ENCODE assay signal across 26 mouse cellular contexts in genomic region chr2:160440236-160440635, GRCm38 (mm10).
DNase-seq lines count a peak whose midpoint lies in the region; ATAC-seq and TF ChIP-seq lines count a peak whose summit lies in the region.
"Had no signal": no experiment of that assay in that cellular context is flagged by ENCODE, and none has a peak within 500 bp of the region (broad histone marks: within the 10 kb centered on the region; RNA-seq: fewer than 3 reads in every experiment).

No protein-coding gene starts in this region.

- H3K9me3 ChIP-seq in forebrain, embryonic 10.5 days = no peaks in the 10 kb centered on the region
- H3K9me3 ChIP-seq in forebrain, postnatal 0 days (ENCODE audit: low read length) = no peaks in the 10 kb centered on the region
- H3K9me3 ChIP-seq in heart, embryonic 10.5 days = no peaks in the 10 kb centered on the region
- H3K9me3 ChIP-seq: embryonic facial prominence, embryonic 12.5 days; embryonic facial prominence, embryonic 15.5 days; heart, embryonic 12.5 days; heart, embryonic 15.5 days had no signal

- TF ChIP-seq CTCF in forebrain, postnatal 0 days (IDR thresholded peaks at IDR 0.05; ENCODE audit: low read depth) = no peak

- H3K27ac ChIP-seq in forebrain, embryonic 10.5 days = 0 out of 2 replicates have a peak overlapping the region, but pooled peaks have one; percentile 12
- H3K27ac ChIP-seq in forebrain, postnatal 0 days (ENCODE audit: low read depth, low read length) = no peak overlapping the region
- H3K27ac ChIP-seq in heart, embryonic 10.5 days = 0 out of 2 replicates have a peak overlapping the region, but pooled peaks have one; percentile 10
- H3K27ac ChIP-seq: embryonic facial prominence, embryonic 12.5 days; embryonic facial prominence, embryonic 15.5 days; gastrocnemius, adult 2 months; heart, embryonic 15.5 days; hindbrain, embryonic 14.5 days; hindbrain, postnatal 0 days had no signal

- H3K9ac ChIP-seq in forebrain, postnatal 0 days = no peak overlapping the region
- H3K9ac ChIP-seq: embryonic facial prominence, embryonic 12.5 days; embryonic facial prominence, embryonic 15.5 days; heart, embryonic 12.5 days; heart, embryonic 15.5 days; hindbrain, embryonic 14.5 days had no signal

- no peaks in the 10 kb centered on the region for H3K36me3 ChIP-seq in forebrain, embryonic 10.5 days (replicated peaks)
- no peaks in the 10 kb centered on the region for H3K36me3 ChIP-seq in forebrain, postnatal 0 days (ENCODE audit: insufficient read depth)
- no peaks in the 10 kb centered on the region for H3K36me3 ChIP-seq in heart, embryonic 10.5 days
- H3K36me3 ChIP-seq: embryonic facial prominence, embryonic 12.5 days; embryonic facial prominence, embryonic 15.5 days; heart, embryonic 12.5 days; heart, embryonic 15.5 days had no signal

- H3K27me3 ChIP-seq in forebrain, embryonic 10.5 days (ENCODE audit: poor library complexity, severe bottlenecking) = no peaks in the 10 kb centered on the region
- no peaks in the 10 kb centered on the region for H3K27me3 ChIP-seq in forebrain, postnatal 0 days (ENCODE audit: insufficient read depth, low read length)
- H3K27me3 ChIP-seq in heart, embryonic 10.5 days (ENCODE audit: insufficient read depth, poor library complexity, severe bottlenecking) = peaks cover 21% of the 10 kb centered on the region; the same call in 1 of the 2 replicates
- H3K27me3 ChIP-seq: embryonic facial prominence, embryonic 12.5 days; embryonic facial prominence, embryonic 15.5 days had no signal

- DNase-seq in forebrain, embryonic 10.5 days (ENCODE audit: extremely low spot score, low spot score) = no peak
- no peak for DNase-seq in forebrain, postnatal 0 days
- no peak for DNase-seq in heart, embryonic 10.5 days (ENCODE audit: low spot score)
- DNase-seq in heart, postnatal 25 days (ENCODE audit: low spot score) = no peak
- peak; percentile 27 for DNase-seq in right cerebral cortex, postnatal 4 days
- DNase-seq in right cerebral cortex, postnatal 14 days = no peak
- DNase-seq in embryo, embryonic 11 days = no peak
- DNase-seq: adrenal gland, adult 8-10 months; adrenal gland, postnatal 25 days; cerebellum, adult 18-20 months; cerebellum, adult 9-10 months; cerebellum, postnatal 14 days; gastrocnemius, adult 2 months; gastrocnemius, postnatal 14 days; heart, adult 11 months; heart, postnatal 10 days; heart, postnatal 4 days had no signal

- intact Hi-C loops in heart, postnatal 25 days (cut with DNase I) = no loop called here

- no peak overlapping the region for H3K4me3 ChIP-seq in forebrain, embryonic 10.5 days
- H3K4me3 ChIP-seq in forebrain, postnatal 0 days (ENCODE audit: low read depth, low read length) = no peak overlapping the region
- no peak overlapping the region for H3K4me3 ChIP-seq in heart, embryonic 10.5 days
- H3K4me3 ChIP-seq: embryonic facial prominence, embryonic 12.5 days; embryonic facial prominence, embryonic 15.5 days; gastrocnemius, adult 2 months; heart, embryonic 12.5 days; heart, embryonic 15.5 days had no signal

- WGBS in forebrain, embryonic 10.5 days = 83% methylated on average over 9 of the region's 9 CpGs
- WGBS in forebrain, postnatal 0 days = 36% methylated on average over 9 of the region's 9 CpGs
- WGBS in heart, embryonic 10.5 days = 76% methylated on average over 9 of the region's 9 CpGs

- peaks cover 16% of the 10 kb centered on the region for H3K4me1 ChIP-seq in forebrain, embryonic 10.5 days
- H3K4me1 ChIP-seq in forebrain, postnatal 0 days (ENCODE audit: insufficient read depth) = no peaks in the 10 kb centered on the region; the same call in 1 of the 2 replicates
- H3K4me1 ChIP-seq in heart, embryonic 10.5 days = peaks cover 16% of the 10 kb centered on the region
- H3K4me1 ChIP-seq: embryonic facial prominence, embryonic 12.5 days had no signal

- H3K4me2 ChIP-seq in forebrain, postnatal 0 days (ENCODE audit: low read depth) = no peak overlapping the region
- H3K4me2 ChIP-seq: embryonic facial prominence, embryonic 12.5 days; embryonic facial prominence, embryonic 15.5 days; heart, embryonic 12.5 days; heart, embryonic 15.5 days; hindbrain, embryonic 14.5 days had no signal

- no peak; the same call in 1 of the 2 replicates for ATAC-seq in forebrain, postnatal 0 days
- ATAC-seq: activated CD4-positive, CD25-positive, alpha-beta regulatory T cell, adult 4 months; hindbrain, postnatal 0 days; inflammation-experienced regulatory T-cells, adult 6 months; intestine, embryonic 16.5 days had no signal
